Mouse (Mus musculus) liver, embryonic 14.5 days (tissue): ENCODE results near the gene Zpbp2. TPM values are rescaled to one million over a fixed set of nuclear protein-coding genes. Genes with fewer than 3 reads are reported as not detected.

ENCODE experiments used
- ATAC-seq: fragments of 200-750 bp; cut with Nextera tagmentation; 2 replicates; pipeline ENCODE4 v1.8.0; 2017; ENCODE audit warnings: moderate number of reproducible peaks, mild to moderate bottlenecking, moderate library complexity; ENCODE audit not compliant: insufficient read depth
- DNase-seq, 3 experiments: peaks; one replicate each; pipeline ENCODE4 v3.0.0-alpha.2; 2012 to 2013; ENCODE audit warnings: low read depth in 3 of 3, low spot score in 3 of 3
- H3K27ac ChIP-seq: fragments of 300-500 bp; sonication (generic); 2 replicates; pipeline ENCODE4 v1.5.1; 2014; ENCODE audit warnings: moderate library complexity, mild to moderate bottlenecking, control low read depth, inconsistent platforms
- H3K27me3 ChIP-seq: fragments of 300-500 bp; sonication (generic); 2 replicates; pipeline ENCODE4 v1.6.1; 2014; ENCODE audit warnings: mild to moderate bottlenecking, low read length, moderate library complexity; ENCODE audit not compliant: control insufficient read depth, insufficient read depth
- H3K36me3 ChIP-seq: fragments of 300-500 bp; sonication (generic); replicated peaks from 2 replicates; pipeline ENCODE4 v1.6.1; 2014; ENCODE audit warnings: low read depth; ENCODE audit not compliant: control insufficient read depth, insufficient read depth
- H3K4me1 ChIP-seq, 2 experiments: fragments of 200-500 bp in 1 of 2; fragments of 300-500 bp in 1 of 2; sonication (generic) in 1 of 2; replicated peaks; 2 replicates each; pipeline ENCODE4 v1.6.1; 2012 to 2014; ENCODE audit warnings: antibody characterized with exemption in 1 of 2, inconsistent platforms in 1 of 2, low read length in 1 of 2; ENCODE audit not compliant: control insufficient read depth in 2 of 2, insufficient read depth in 2 of 2
- H3K4me2 ChIP-seq: fragments of 300-500 bp; sonication (generic); 2 replicates; pipeline ENCODE4 v1.6.1; 2014; ENCODE audit warnings: low read depth, mild to moderate bottlenecking, control low read depth, moderate library complexity
- H3K4me3 ChIP-seq, 2 experiments: fragments of 200-500 bp in 1 of 2; fragments of 300-500 bp in 1 of 2; sonication (generic) in 1 of 2; 2 replicates each; pipeline ENCODE4 v1.5.1; 2012 to 2014; ENCODE audit warnings: low read depth in 2 of 2, low read length in 2 of 2, mild to moderate bottlenecking in 2 of 2, control low read depth in 1 of 2, inconsistent platforms in 1 of 2, moderate library complexity in 1 of 2; ENCODE audit not compliant: insufficient read depth in 1 of 2
- H3K9ac ChIP-seq: fragments of 300-500 bp; sonication (generic); replicated peaks from 2 replicates; pipeline ENCODE4 v1.6.1; 2014; ENCODE audit warnings: mild to moderate bottlenecking, control low read depth, moderate library complexity
- H3K9me3 ChIP-seq: fragments of 300-500 bp; sonication (generic); 2 replicates; pipeline ENCODE4 v1.6.1; 2016; ENCODE audit warnings: low read length, mixed read lengths; ENCODE audit not compliant: control insufficient read depth
- CTCF ChIP-seq: IDR thresholded peaks from 2 replicates; pipeline ENCODE4 v1.5.1; 2016; ENCODE audit warnings: antibody characterized with exemption, low read depth, control low read depth
- EP300 ChIP-seq: IDR thresholded peaks from 2 replicates; pipeline ENCODE4 v1.6.1; 2016; ENCODE audit warnings: antibody characterized with exemption, low read depth
- WGBS: fragments of 180-500 bp; shearing (Covaris S2); extraction: QIAGEN DNeasy Blood & Tissue Kit; methylation state at CpG from one replicate; pipeline ENCODE4 v1.1.7; 2014; ENCODE audit not compliant: insufficient replicate concordance; 5-methylcytosine and 5-hydroxymethylcytosine counted together
- polyA plus RNA-seq, 2 experiments: library from polyadenylated mRNA; depleted of rRNA in 1 of 2; stranded (reverse) in 1 of 2; unstranded in 1 of 2; fragments of >200 nt; fragmentation: Nextera tagmentation in 1 of 2; extraction: Ambion mirVana in 1 of 2; gene quantifications; 2 replicates each; pipeline versions ENCODE4 v1.2.1 to v1.2.3; 2012 to 2014

Gene Zpbp2
- polyA plus RNA-seq, 2 experiments = 0.44 to 0.76 TPM

- Histone ChIP-seq H3K4me3 (no peak overlapping the region), H3K36me3 (no peaks in the 10 kb centered on the region), H3K9ac (peak overlapping the region; percentile 73), H3K4me1 (peaks cover 42 to 49% of the 10 kb centered on the region in 2 experiments), H3K27me3 (peaks cover 3% of the 10 kb centered on the region; the same call in 1 of the 2 replicates), H3K9me3 (no peaks in the 10 kb centered on the region), H3K27ac (peak overlapping the region; percentile 95), H3K4me2 (peak overlapping the region; percentile 94)
- no peak for ATAC-seq
- TF ChIP-seq CTCF (no peak), EP300 (no peak)
- DNase-seq = no peak
- 46% methylated on average over 8 of the region's 8 CpGs for WGBS
Observed at GRCm38 (mm10) chr11:98589306-98589705, 38.4 kb downstream of the Zpbp2 start.

- H3K27me3 ChIP-seq = peaks cover 3% of the 10 kb centered on the region; the same call in 1 of the 2 replicates
- H3K4me2 ChIP-seq = no peak overlapping the region
- peaks cover 27 to 34% of the 10 kb centered on the region in 2 experiments for H3K4me1 ChIP-seq
- H3K27ac ChIP-seq = no peak overlapping the region
- no peak for ATAC-seq
- TF ChIP-seq EP300 (no peak), CTCF (no peak)
- no peak for DNase-seq
- WGBS = 77% methylated on average over 19 of the region's 19 CpGs
- H3K36me3 ChIP-seq = no peaks in the 10 kb centered on the region
- H3K9ac ChIP-seq = no peak overlapping the region
- no peaks in the 10 kb centered on the region for H3K9me3 ChIP-seq
- H3K4me3 ChIP-seq = no peak overlapping the region
Observed at GRCm38 (mm10) chr11:98590548-98591445, 39.9 kb downstream of the Zpbp2 start.

GRCm38 (mm10) chr11:98595021-98595420 lies 44.1 kb downstream of the Zpbp2 start:
- H3K4me1 ChIP-seq = peaks cover 0 to 6% of the 10 kb centered on the region in 2 experiments; a peak in 1 of 4 replicates
- DNase-seq (no peak), ATAC-seq (no peak)
- H3K27me3 ChIP-seq = peaks cover 17% of the 10 kb centered on the region
- no peak overlapping the region for H3K4me2 ChIP-seq
- H3K36me3 ChIP-seq = no peaks in the 10 kb centered on the region
- H3K9ac ChIP-seq = no peak overlapping the region
- H3K9me3 ChIP-seq = no peaks in the 10 kb centered on the region
- no peak overlapping the region for H3K4me3 ChIP-seq
- 43% methylated on average over 6 of the region's 6 CpGs for WGBS
- no peak overlapping the region for H3K27ac ChIP-seq
- TF ChIP-seq EP300 (no peak), CTCF (no peak)

GRCm38 (mm10) chr11:98595473-98595872 lies 44.6 kb downstream of the Zpbp2 start:
- TF ChIP-seq CTCF = no peak
- TF ChIP-seq EP300 = no peak
- WGBS = 44% methylated on average over 10 of the region's 10 CpGs
- H3K27me3 ChIP-seq = peaks cover 22% of the 10 kb centered on the region
- ATAC-seq (no peak), DNase-seq (no peak)
- no peaks in the 10 kb centered on the region for H3K36me3 ChIP-seq
- no peak overlapping the region for H3K4me3 ChIP-seq
- H3K4me1 ChIP-seq = peaks cover 0 to 6% of the 10 kb centered on the region in 2 experiments; a peak in 1 of 4 replicates
- H3K27ac ChIP-seq = no peak overlapping the region
- no peak overlapping the region for H3K9ac ChIP-seq
- H3K9me3 ChIP-seq = no peaks in the 10 kb centered on the region
- no peak overlapping the region for H3K4me2 ChIP-seq

- H3K4me1 ChIP-seq = peaks cover 0 to 6% of the 10 kb centered on the region in 2 experiments; a peak in 1 of 4 replicates
- 74% methylated on average over 3 of the region's 3 CpGs for WGBS
- H3K27ac ChIP-seq = no peak overlapping the region
- no peak overlapping the region for H3K4me3 ChIP-seq
- peaks cover 25% of the 10 kb centered on the region for H3K27me3 ChIP-seq
- no peak overlapping the region for H3K4me2 ChIP-seq
- TF ChIP-seq EP300 = no peak
- no peak for TF ChIP-seq CTCF
- H3K36me3 ChIP-seq = no peaks in the 10 kb centered on the region
- H3K9me3 ChIP-seq = no peaks in the 10 kb centered on the region
- H3K9ac ChIP-seq = no peak overlapping the region
- ATAC-seq (no peak), DNase-seq (no peak)
Observed at GRCm38 (mm10) chr11:98595955-98596354, 45.1 kb downstream of the Zpbp2 start.
